Mouse (Mus musculus) midbrain, postnatal 0 days (tissue): ENCODE measurements around the gene Ubr4. TPM values are rescaled to one million over a fixed set of nuclear protein-coding genes. Genes with fewer than 3 reads are reported as not detected.

Source experiments
- ATAC-seq: fragments of 200-750 bp; cut with Nextera tagmentation; 2 replicates; pipeline ENCODE4 v1.8.0; 2017; ENCODE audit warnings: moderate number of reproducible peaks, mild to moderate bottlenecking, moderate TSS enrichment, moderate library complexity; ENCODE audit not compliant: low FRiP score
- DNase-seq: peaks from one replicate; pipeline ENCODE4 v3.0.0-alpha.2; 2015; ENCODE audit warnings: low spot score
- H3K27ac ChIP-seq: fragments of 300-500 bp; sonication (generic); 2 replicates; pipeline ENCODE4 v1.5.1; 2014; ENCODE audit warnings: low read depth, mild to moderate bottlenecking, low read length, mixed read lengths
- H3K27me3 ChIP-seq: fragments of 300-500 bp; sonication (generic); 2 replicates; pipeline ENCODE4 v1.6.1; 2014; ENCODE audit warnings: low read length, control low read depth, mixed read lengths; ENCODE audit not compliant: insufficient read depth
- H3K36me3 ChIP-seq: fragments of 300-500 bp; sonication (generic); 2 replicates; pipeline ENCODE4 v1.6.1; 2014; ENCODE audit warnings: low read length, control low read depth, mixed read lengths; ENCODE audit not compliant: insufficient read depth
- H3K4me1 ChIP-seq: fragments of 300-500 bp; sonication (generic); 2 replicates; pipeline ENCODE4 v1.6.1; 2014; ENCODE audit warnings: mild to moderate bottlenecking, control low read depth, antibody characterized with exemption, low read length, mixed read lengths; ENCODE audit not compliant: insufficient read depth
- H3K4me2 ChIP-seq: fragments of 300-500 bp; sonication (generic); 2 replicates; pipeline ENCODE4 v1.6.1; 2014; ENCODE audit warnings: low read depth, mild to moderate bottlenecking, low read length, mixed read lengths; ENCODE audit not compliant: poor library complexity, severe bottlenecking
- H3K4me3 ChIP-seq: fragments of 300-500 bp; sonication (generic); 2 replicates; pipeline ENCODE4 v1.5.1; 2014; ENCODE audit warnings: low read depth, mild to moderate bottlenecking, low read length, moderate library complexity
- H3K9ac ChIP-seq: fragments of 300-500 bp; sonication (generic); replicated peaks from 2 replicates; pipeline ENCODE4 v1.6.1; 2014; ENCODE audit warnings: mild to moderate bottlenecking, low read length, moderate library complexity, mixed read lengths; ENCODE audit not compliant: poor library complexity, severe bottlenecking
- H3K9me3 ChIP-seq: fragments of 300-500 bp; sonication (generic); 2 replicates; pipeline ENCODE4 v1.6.1; 2016; ENCODE audit warnings: low read length, control low read depth
- CTCF ChIP-seq: IDR thresholded peaks from 2 replicates; pipeline ENCODE4 v1.5.1; 2016; ENCODE audit warnings: antibody characterized with exemption, mild to moderate bottlenecking
- WGBS: fragments of 180-500 bp; shearing (Covaris S2); extraction: QIAGEN DNeasy Blood & Tissue Kit; methylation state at CpG from one replicate; pipeline ENCODE4 v1.1.7; 2014; 5-methylcytosine and 5-hydroxymethylcytosine counted together
- polyA plus RNA-seq: library from polyadenylated mRNA; unstranded; fragments of >200 nt; fragmentation: Nextera tagmentation; extraction: Ambion mirVana; gene quantifications from 2 replicates; pipeline ENCODE4 v1.2.1, GENCODE M21; 2015
- total RNA-seq: library from RNA; depleted of rRNA; stranded (reverse); fragments of >200 nt; gene quantifications from 2 replicates; pipeline ENCODE4 v1.2.3, GENCODE M21; 2014

Gene Ubr4
- total and polyA plus RNA-seq, 2 experiments from 2014 or later = 63.6 to 176 TPM

DNA sequence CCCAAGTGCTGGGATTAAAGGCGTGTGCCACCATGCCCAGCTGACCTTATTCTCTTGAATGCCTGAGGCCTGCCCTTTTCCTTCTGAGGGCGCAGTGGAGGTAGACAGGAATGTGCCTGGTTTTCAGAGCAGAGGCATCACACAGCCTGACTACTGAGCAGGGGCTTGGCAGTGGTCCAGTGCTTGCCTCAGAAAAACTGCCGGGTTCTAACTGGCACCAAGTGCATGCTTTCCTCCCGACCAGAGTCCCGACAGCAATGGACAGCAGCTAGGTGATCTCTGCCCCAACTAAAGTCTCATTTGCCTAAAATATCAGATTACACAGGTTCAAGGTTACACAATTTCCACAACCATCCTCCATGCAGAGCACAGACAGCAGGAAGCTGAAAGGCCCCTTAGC, 8.7 kb upstream of the Ubr4 start:
- Histone ChIP-seq H3K36me3 (peaks cover 16% of the 10 kb centered on the region), H3K4me1 (no peaks in the 10 kb centered on the region), H3K27ac (no peak overlapping the region), H3K4me2 (no peak overlapping the region), H3K9me3 (no peaks in the 10 kb centered on the region), H3K27me3 (no peaks in the 10 kb centered on the region), H3K9ac (no peak overlapping the region), H3K4me3 (no peak overlapping the region)
- 71% methylated on average over 5 of the region's 5 CpGs for WGBS
- TF ChIP-seq CTCF = no peak
- ATAC-seq = no peak
- peak; percentile 61 for DNase-seq

- TF ChIP-seq CTCF = no peak
Measured at GRCm38 (mm10) chr4:139345416-139346019, 6.9 kb upstream of the Ubr4 start.

GRCm38 (mm10) chr4:139352832-139353231, 423 bp downstream of the Ubr4 start:
- no peaks in the 10 kb centered on the region for H3K9me3 ChIP-seq
- 0% methylated on average over 7 of the region's 7 CpGs for WGBS
- no peak for TF ChIP-seq CTCF
- peak overlapping the region; percentile 75 for H3K4me3 ChIP-seq
- peak overlapping the region; percentile 96 for H3K27ac ChIP-seq
- H3K9ac ChIP-seq = peak overlapping the region; percentile 94
- peak overlapping the region; percentile 89 for H3K4me2 ChIP-seq
- no peaks in the 10 kb centered on the region for H3K27me3 ChIP-seq
- H3K36me3 ChIP-seq = peaks cover 32% of the 10 kb centered on the region
- ATAC-seq (peak; percentile 26; the same call in 1 of the 2 replicates), DNase-seq (no peak)
- peaks cover 13% of the 10 kb centered on the region; the same call in 1 of the 2 replicates for H3K4me1 ChIP-seq

More at GRCm38 (mm10) chr4:139345416-139346019, 6.9 kb upstream of the Ubr4 start:
- ATAC-seq (peak; percentile 16; the same call in 1 of the 2 replicates), DNase-seq (no peak)
- Histone ChIP-seq H3K4me1 (peaks cover 1% of the 10 kb centered on the region; the same call in 1 of the 2 replicates), H3K27ac (no peak overlapping the region), H3K4me3 (no peak overlapping the region), H3K36me3 (peaks cover 21% of the 10 kb centered on the region), H3K9me3 (no peaks in the 10 kb centered on the region), H3K4me2 (no peak overlapping the region), H3K27me3 (no peaks in the 10 kb centered on the region), H3K9ac (no peak overlapping the region)
- WGBS = 71% methylated on average over 23 of the region's 23 CpGs

- no peak overlapping the region for H3K9ac ChIP-seq
- no peak overlapping the region for H3K4me2 ChIP-seq
- 99% methylated on average over 3 of the region's 3 CpGs for WGBS
- peaks cover 5% of the 10 kb centered on the region; the same call in 1 of the 2 replicates for H3K4me1 ChIP-seq
- no peak for ATAC-seq
- H3K4me3 ChIP-seq = no peak overlapping the region
- DNase-seq = no peak
- no peaks in the 10 kb centered on the region for H3K27me3 ChIP-seq
- H3K36me3 ChIP-seq = peaks cover 52% of the 10 kb centered on the region
- H3K27ac ChIP-seq = no peak overlapping the region
- H3K9me3 ChIP-seq = no peaks in the 10 kb centered on the region
- TF ChIP-seq CTCF = 0 out of 2 replicates have a peak, but pooled peaks have one; percentile 0
Measured at GRCm38 (mm10) chr4:139357211-139357610, 4.8 kb downstream of the Ubr4 start.

GRCm38 (mm10) chr4:139360761-139361548, 8.5 kb downstream of the Ubr4 start:
- 96% methylated on average over 11 of the region's 11 CpGs for WGBS
- no peak for TF ChIP-seq CTCF
- H3K36me3 ChIP-seq = peaks cover 83% of the 10 kb centered on the region
- H3K4me2 ChIP-seq = no peak overlapping the region
- no peaks in the 10 kb centered on the region for H3K27me3 ChIP-seq
- ATAC-seq (no peak), DNase-seq (no peak)
- no peak overlapping the region for H3K9ac ChIP-seq
- H3K4me1 ChIP-seq = no peaks in the 10 kb centered on the region
- no peak overlapping the region for H3K4me3 ChIP-seq
- no peaks in the 10 kb centered on the region for H3K9me3 ChIP-seq
- H3K27ac ChIP-seq = no peak overlapping the region

GRCm38 (mm10) chr4:139367336-139367735, 14.9 kb downstream of the Ubr4 start:
- Histone ChIP-seq H3K4me2 (no peak overlapping the region), H3K27ac (no peak overlapping the region), H3K9me3 (no peaks in the 10 kb centered on the region), H3K9ac (no peak overlapping the region), H3K36me3 (peaks cover 88% of the 10 kb centered on the region), H3K4me3 (no peak overlapping the region), H3K4me1 (no peaks in the 10 kb centered on the region), H3K27me3 (no peaks in the 10 kb centered on the region)
- WGBS = 97% methylated on average over 3 of the region's 3 CpGs
- TF ChIP-seq CTCF = no peak
- DNase-seq (no peak), ATAC-seq (no peak)
